Mouse (Mus musculus) kidney, postnatal 0 days (tissue): ENCODE results near the gene Lrrc26. TPM values are rescaled to one million over a fixed set of nuclear protein-coding genes. Genes with fewer than 3 reads are reported as not detected.
A peak's percentile ranks its signal among the peaks of the same experiment; 100 is the strongest.

ENCODE experiments used
- ATAC-seq: fragments of 200-750 bp; cut with Nextera tagmentation; replicated peaks from 2 replicates; pipeline ENCODE4 v1.8.0; 2017; ENCODE audit warnings: low read depth, moderate number of reproducible peaks, moderate TSS enrichment, moderate library complexity; ENCODE audit not compliant: low FRiP score
- DNase-seq: peaks from one replicate; pipeline ENCODE4 v3.0.0-alpha.2; 2016; ENCODE audit warnings: low spot score
- H3K27ac ChIP-seq: fragments of 300-500 bp; sonication (generic); 2 replicates; pipeline ENCODE4 v1.5.1; 2014; ENCODE audit warnings: mild to moderate bottlenecking
- H3K27me3 ChIP-seq: fragments of 300-500 bp; sonication (generic); 2 replicates; pipeline ENCODE4 v1.6.1; 2014; ENCODE audit warnings: low read length, mixed read lengths; ENCODE audit not compliant: insufficient read depth
- H3K36me3 ChIP-seq: fragments of 300-500 bp; sonication (generic); 2 replicates; pipeline ENCODE4 v1.6.1; 2014; ENCODE audit warnings: low read length, mixed read lengths; ENCODE audit not compliant: insufficient read depth
- H3K4me1 ChIP-seq: fragments of 300-500 bp; sonication (generic); replicated peaks from 2 replicates; pipeline ENCODE4 v1.6.1; 2014; ENCODE audit warnings: antibody characterized with exemption, low read length, mixed read lengths; ENCODE audit not compliant: insufficient read depth
- H3K4me2 ChIP-seq: fragments of 300-500 bp; sonication (generic); 2 replicates; pipeline ENCODE4 v1.6.1; 2014; ENCODE audit warnings: mild to moderate bottlenecking, low read length, moderate library complexity, mixed read lengths
- H3K4me3 ChIP-seq: fragments of 300-500 bp; sonication (generic); replicated peaks from 2 replicates; pipeline ENCODE4 v1.5.1; 2014; ENCODE audit warnings: low read depth, low read length
- H3K9ac ChIP-seq: fragments of 300-500 bp; sonication (generic); 2 replicates; pipeline ENCODE4 v1.6.1; 2014; ENCODE audit warnings: low read depth, low read length
- H3K9me3 ChIP-seq: fragments of 300-500 bp; sonication (generic); replicated peaks from 2 replicates; pipeline ENCODE4 v1.6.1; 2016; ENCODE audit warnings: low read length, inconsistent platforms, mixed read lengths
- CTCF ChIP-seq: IDR thresholded peaks from 2 replicates; pipeline ENCODE4 v1.5.1; 2016; ENCODE audit warnings: antibody characterized with exemption, low read depth, mild to moderate bottlenecking, moderate library complexity
- WGBS: fragments of 180-500 bp; shearing (Covaris S2); extraction: QIAGEN DNeasy Blood & Tissue Kit; methylation state at CpG from one replicate; pipeline ENCODE4 v1.1.7; 2014; 5-methylcytosine and 5-hydroxymethylcytosine counted together
- polyA plus RNA-seq: library from polyadenylated mRNA; unstranded; fragments of >200 nt; fragmentation: Nextera tagmentation; extraction: Ambion mirVana; gene quantifications from 2 replicates; pipeline ENCODE4 v1.2.1, GENCODE M21; 2015

Lrrc26 gene
- polyA plus RNA-seq, 1 experiment from 2014 or later = 0.29 TPM

- Histone ChIP-seq H3K4me3 (peak overlapping the region; percentile 24; the same call in 1 of the 2 replicates), H3K4me2 (peak overlapping the region; percentile 64; the same call in 1 of the 2 replicates)
- 69% methylated on average over 7 of the region's 7 CpGs for WGBS
Measured at GRCm38 (mm10) chr2:25303931-25304656, 14.4 kb downstream of the Lrrc26 start.

GRCm38 (mm10) chr2:25304657-25305541, 15.2 kb downstream of the Lrrc26 start:
- H3K9ac ChIP-seq = no peak overlapping the region
- 2% methylated on average over 45 of the region's 45 CpGs for WGBS
- ATAC-seq (0 out of 2 replicates have a peak, but pooled peaks have one; percentile 36), DNase-seq (peak; percentile 45)
- H3K4me1 ChIP-seq = peaks cover 3% of the 10 kb centered on the region; the same call in 1 of the 2 replicates
- no peak for TF ChIP-seq CTCF
- H3K27ac ChIP-seq = no peak overlapping the region
- H3K4me3 ChIP-seq = peak overlapping the region; percentile 24
- peak overlapping the region; percentile 64 for H3K4me2 ChIP-seq
- no peaks in the 10 kb centered on the region for H3K36me3 ChIP-seq
- peaks cover 5% of the 10 kb centered on the region; the same call in 1 of the 2 replicates for H3K27me3 ChIP-seq
- no peaks in the 10 kb centered on the region for H3K9me3 ChIP-seq

More at GRCm38 (mm10) chr2:25303931-25304656, 14.4 kb downstream of the Lrrc26 start:
- no peak overlapping the region for H3K9ac ChIP-seq
- TF ChIP-seq CTCF = no peak
- H3K4me1 ChIP-seq = peaks cover 3% of the 10 kb centered on the region; the same call in 1 of the 2 replicates
- no peak overlapping the region for H3K27ac ChIP-seq
- DNase-seq = no peak
- no peaks in the 10 kb centered on the region for H3K9me3 ChIP-seq
- ATAC-seq = no peak
- no peaks in the 10 kb centered on the region for H3K36me3 ChIP-seq
- peaks cover 5% of the 10 kb centered on the region; the same call in 1 of the 2 replicates for H3K27me3 ChIP-seq

GRCm38 (mm10) chr2:25305587-25306359, 16.1 kb downstream of the Lrrc26 start:
- TF ChIP-seq CTCF = no peak
- Histone ChIP-seq H3K4me1 (peaks cover 3% of the 10 kb centered on the region; the same call in 1 of the 2 replicates), H3K9me3 (no peaks in the 10 kb centered on the region), H3K27ac (no peak overlapping the region), H3K9ac (no peak overlapping the region), H3K4me2 (peak overlapping the region; percentile 64), H3K36me3 (no peaks in the 10 kb centered on the region), H3K4me3 (no peak overlapping the region), H3K27me3 (peaks cover 13% of the 10 kb centered on the region)
- WGBS = 50% methylated on average over 14 of the region's 14 CpGs
- DNase-seq (no peak), ATAC-seq (no peak)

GRCm38 (mm10) chr2:25310180-25310579, 20.5 kb downstream of the Lrrc26 start:
- no peaks in the 10 kb centered on the region for H3K9me3 ChIP-seq
- H3K36me3 ChIP-seq = no peaks in the 10 kb centered on the region
- no peak overlapping the region for H3K27ac ChIP-seq
- no peak overlapping the region for H3K4me3 ChIP-seq
- H3K9ac ChIP-seq = no peak overlapping the region
- TF ChIP-seq CTCF = no peak
- H3K4me1 ChIP-seq = peaks cover 2% of the 10 kb centered on the region; the same call in 1 of the 2 replicates
- 59% methylated on average over 10 of the region's 10 CpGs for WGBS
- ATAC-seq (no peak), DNase-seq (no peak)
- no peak overlapping the region for H3K4me2 ChIP-seq
- peaks cover 33% of the 10 kb centered on the region for H3K27me3 ChIP-seq

- H3K4me3 ChIP-seq = no peak overlapping the region
- peaks cover 33% of the 10 kb centered on the region for H3K27me3 ChIP-seq
- no peaks in the 10 kb centered on the region for H3K4me1 ChIP-seq
- no peaks in the 10 kb centered on the region for H3K36me3 ChIP-seq
- DNase-seq (no peak), ATAC-seq (no peak)
- 1% methylated on average over 22 of the region's 22 CpGs for WGBS
- no peaks in the 10 kb centered on the region for H3K9me3 ChIP-seq
- H3K9ac ChIP-seq = no peak overlapping the region
- TF ChIP-seq CTCF = no peak
- H3K27ac ChIP-seq = no peak overlapping the region
- 0 out of 2 replicates have a peak overlapping the region, but pooled peaks have one; percentile 25 for H3K4me2 ChIP-seq
Measured at GRCm38 (mm10) chr2:25310969-25311368, 21.3 kb downstream of the Lrrc26 start.
